Mouse (Mus musculus): ENCODE measurements at regions not wholly inside any gene's neighbourhood (a gene's known extent, or its start where the extent isn't known, plus 50 kb on each side); places are given as distances from the start of the nearest gene placed in this dataset.

- H3K36me3 ChIP-seq (ENCODE audit: control insufficient read depth, insufficient read depth, low read length, poor library complexity, severe bottlenecking): no peaks in the 10 kb centered on the region
- H3K9ac ChIP-seq (ENCODE audit: insufficient read depth, low read depth, low read length, poor library complexity, severe bottlenecking): no peak overlapping the region
- H3K9me3 ChIP-seq (ENCODE audit: control insufficient read depth, insufficient read depth, low read depth, low read length): no peaks in the 10 kb centered on the region
- no peaks in the 10 kb centered on the region for H3K4me1 ChIP-seq (ENCODE audit: control insufficient read depth in 2 of 2, insufficient read depth in 2 of 2, low read length in 2 of 2, poor library complexity in 1 of 2)
- no peak for TF ChIP-seq ZC3H11A (IDR thresholded peaks at IDR 0.05; ENCODE audit: borderline replicate concordance, low read depth, low read length)
- no peak for TF ChIP-seq HCFC1 (IDR thresholded peaks at IDR 0.05; ENCODE audit: borderline replicate concordance, insufficient read depth, low read length)
- TF ChIP-seq MAFK (IDR thresholded peaks at IDR 0.05; ENCODE audit: insufficient read depth, low read depth, low read length): no peak
- TF ChIP-seq CHD2 (IDR thresholded peaks at IDR 0.05; ENCODE audit: low read depth, low read length): no peak
- no peak for TF ChIP-seq ZNF384 (IDR thresholded peaks at IDR 0.05; ENCODE audit: low read depth, low read length)
- no peak overlapping the region for H3K27ac ChIP-seq (ENCODE audit: insufficient read depth, low read depth, low read length, poor library complexity, severe bottlenecking)
- in situ Hi-C loops (cut with MboI; ENCODE audit: low sequenced_read_pairs in 2 of 2, unreplicated experiment in 2 of 2): no loop called here
- no peak overlapping the region for H3K4me3 ChIP-seq (ENCODE audit: insufficient read depth in 1 of 2, low read depth in 1 of 2, low read length in 2 of 2, poor library complexity in 1 of 2, severe bottlenecking in 1 of 2)
- no peak for DNase-seq (ENCODE audit: low read depth, low spot score)
These were observed 70.7 kb upstream of the Kcng1 start for GRCm38 (mm10) chr2:168352194-168352593.

- TF ChIP-seq MAFK (IDR thresholded peaks at IDR 0.05; ENCODE audit: insufficient read depth, low read depth, low read length): no peak
- TF ChIP-seq ZC3H11A (IDR thresholded peaks at IDR 0.05; ENCODE audit: borderline replicate concordance, low read depth, low read length): no peak
- TF ChIP-seq HCFC1 (IDR thresholded peaks at IDR 0.05; ENCODE audit: borderline replicate concordance, insufficient read depth, low read length): no peak
- no peak for TF ChIP-seq CHD2 (IDR thresholded peaks at IDR 0.05; ENCODE audit: low read depth, low read length)
- TF ChIP-seq ZNF384 (IDR thresholded peaks at IDR 0.05; ENCODE audit: low read depth, low read length): no peak
- Histone ChIP-seq H3K36me3 (ENCODE audit: control insufficient read depth, insufficient read depth, low read length, poor library complexity, severe bottlenecking) (no peaks in the 10 kb centered on the region), H3K9me3 (ENCODE audit: control insufficient read depth, insufficient read depth, low read depth, low read length) (no peaks in the 10 kb centered on the region), H3K4me3 (ENCODE audit: insufficient read depth in 1 of 2, low read depth in 1 of 2, low read length in 2 of 2, poor library complexity in 1 of 2, severe bottlenecking in 1 of 2) (no peak overlapping the region), H3K9ac (ENCODE audit: insufficient read depth, low read depth, low read length, poor library complexity, severe bottlenecking) (no peak overlapping the region), H3K27ac (ENCODE audit: insufficient read depth, low read depth, low read length, poor library complexity, severe bottlenecking) (no peak overlapping the region), H3K4me1 (ENCODE audit: control insufficient read depth in 2 of 2, insufficient read depth in 2 of 2, low read length in 2 of 2, poor library complexity in 1 of 2) (no peaks in the 10 kb centered on the region)
- in situ Hi-C loops (cut with MboI; ENCODE audit: low sequenced_read_pairs in 2 of 2, unreplicated experiment in 2 of 2): no loop called here
- DNase-seq (ENCODE audit: low read depth, low spot score): no peak
These were observed 63.8 kb upstream of the Kcng1 start for GRCm38 (mm10) chr2:168345384-168345783.

- H3K9me3 ChIP-seq (ENCODE audit: control insufficient read depth, insufficient read depth, low read depth, low read length): no peaks in the 10 kb centered on the region
- no peaks in the 10 kb centered on the region for H3K4me1 ChIP-seq (ENCODE audit: control insufficient read depth in 2 of 2, insufficient read depth in 2 of 2, low read length in 2 of 2, poor library complexity in 1 of 2)
- H3K27ac ChIP-seq (ENCODE audit: insufficient read depth, low read depth, low read length, poor library complexity, severe bottlenecking): no peak overlapping the region
- no peak overlapping the region for H3K9ac ChIP-seq (ENCODE audit: insufficient read depth, low read depth, low read length, poor library complexity, severe bottlenecking)
- no peak overlapping the region for H3K4me3 ChIP-seq (ENCODE audit: insufficient read depth in 1 of 2, low read depth in 1 of 2, low read length in 2 of 2, poor library complexity in 1 of 2, severe bottlenecking in 1 of 2)
- no peak for DNase-seq (ENCODE audit: low read depth, low spot score)
- TF ChIP-seq HCFC1 (IDR thresholded peaks at IDR 0.05; ENCODE audit: borderline replicate concordance, insufficient read depth, low read length): no peak
- no peak for TF ChIP-seq MAFK (IDR thresholded peaks at IDR 0.05; ENCODE audit: insufficient read depth, low read depth, low read length)
- no peak for TF ChIP-seq CHD2 (IDR thresholded peaks at IDR 0.05; ENCODE audit: low read depth, low read length)
- no peak for TF ChIP-seq ZC3H11A (IDR thresholded peaks at IDR 0.05; ENCODE audit: borderline replicate concordance, low read depth, low read length)
- no peak for TF ChIP-seq ZNF384 (IDR thresholded peaks at IDR 0.05; ENCODE audit: low read depth, low read length)
- in situ Hi-C loops (cut with MboI; ENCODE audit: low sequenced_read_pairs in 2 of 2, unreplicated experiment in 2 of 2): no loop called here
- no peaks in the 10 kb centered on the region for H3K36me3 ChIP-seq (ENCODE audit: control insufficient read depth, insufficient read depth, low read length, poor library complexity, severe bottlenecking)
These were observed 62.2 kb upstream of the Kcng1 start for GRCm38 (mm10) chr2:168343705-168344104.

- Histone ChIP-seq H3K36me3 (ENCODE audit: control insufficient read depth, insufficient read depth, low read length, poor library complexity, severe bottlenecking) (no peaks in the 10 kb centered on the region), H3K27ac (ENCODE audit: insufficient read depth, low read depth, low read length, poor library complexity, severe bottlenecking) (no peak overlapping the region), H3K4me1 (ENCODE audit: control insufficient read depth in 2 of 2, insufficient read depth in 2 of 2, low read length in 2 of 2, poor library complexity in 1 of 2) (peaks cover 3 to 6% of the 10 kb centered on the region in 2 experiments; a peak in 1 of 4 replicates), H3K9me3 (ENCODE audit: control insufficient read depth, insufficient read depth, low read depth, low read length) (no peaks in the 10 kb centered on the region), H3K9ac (ENCODE audit: insufficient read depth, low read depth, low read length, poor library complexity, severe bottlenecking) (no peak overlapping the region), H3K4me3 (ENCODE audit: insufficient read depth in 1 of 2, low read depth in 1 of 2, low read length in 2 of 2, poor library complexity in 1 of 2, severe bottlenecking in 1 of 2) (no peak overlapping the region)
- in situ Hi-C loops (cut with MboI; ENCODE audit: low sequenced_read_pairs in 2 of 2, unreplicated experiment in 2 of 2): no loop called here
- DNase-seq (ENCODE audit: low read depth, low spot score): no peak
- TF ChIP-seq ZNF384 (IDR thresholded peaks at IDR 0.05; ENCODE audit: low read depth, low read length) (no peak), ZC3H11A (IDR thresholded peaks at IDR 0.05; ENCODE audit: borderline replicate concordance, low read depth, low read length) (no peak), CHD2 (IDR thresholded peaks at IDR 0.05; ENCODE audit: low read depth, low read length) (no peak), MAFK (IDR thresholded peaks at IDR 0.05; ENCODE audit: insufficient read depth, low read depth, low read length) (no peak), HCFC1 (IDR thresholded peaks at IDR 0.05; ENCODE audit: borderline replicate concordance, insufficient read depth, low read length) (no peak)
These were observed 57.3 kb upstream of the Kcng1 start for GRCm38 (mm10) chr2:168338819-168339218.

- no peak for DNase-seq (ENCODE audit: low read depth, low spot score)
- TF ChIP-seq ZNF384 (IDR thresholded peaks at IDR 0.05; ENCODE audit: low read depth, low read length) (no peak), ZC3H11A (IDR thresholded peaks at IDR 0.05; ENCODE audit: borderline replicate concordance, low read depth, low read length) (no peak), MAFK (IDR thresholded peaks at IDR 0.05; ENCODE audit: insufficient read depth, low read depth, low read length) (no peak), HCFC1 (IDR thresholded peaks at IDR 0.05; ENCODE audit: borderline replicate concordance, insufficient read depth, low read length) (no peak), CHD2 (IDR thresholded peaks at IDR 0.05; ENCODE audit: low read depth, low read length) (no peak)
These were observed 56.8 kb upstream of the Kcng1 start for GRCm38 (mm10) chr2:168338382-168338781.

More at GRCm38 (mm10) chr2:168338382-168338781, 56.8 kb upstream of the Kcng1 start:
- no peak overlapping the region for H3K4me3 ChIP-seq (ENCODE audit: insufficient read depth in 1 of 2, low read depth in 1 of 2, low read length in 2 of 2, poor library complexity in 1 of 2, severe bottlenecking in 1 of 2)
- no peak overlapping the region for H3K9ac ChIP-seq (ENCODE audit: insufficient read depth, low read depth, low read length, poor library complexity, severe bottlenecking)
- no peaks in the 10 kb centered on the region for H3K36me3 ChIP-seq (ENCODE audit: control insufficient read depth, insufficient read depth, low read length, poor library complexity, severe bottlenecking)
- no peak overlapping the region for H3K27ac ChIP-seq (ENCODE audit: insufficient read depth, low read depth, low read length, poor library complexity, severe bottlenecking)
- in situ Hi-C loops (cut with MboI; ENCODE audit: low sequenced_read_pairs in 2 of 2, unreplicated experiment in 2 of 2): no loop called here
- peaks cover 3 to 9% of the 10 kb centered on the region in 2 experiments; a peak in 1 of 4 replicates for H3K4me1 ChIP-seq (ENCODE audit: control insufficient read depth in 2 of 2, insufficient read depth in 2 of 2, low read length in 2 of 2, poor library complexity in 1 of 2)
- no peaks in the 10 kb centered on the region for H3K9me3 ChIP-seq (ENCODE audit: control insufficient read depth, insufficient read depth, low read depth, low read length)

Measured in ES-E14 (cell line).